Comparison of ENCODE assay signal across 26 mouse cellular contexts in the genomic region with DNA sequence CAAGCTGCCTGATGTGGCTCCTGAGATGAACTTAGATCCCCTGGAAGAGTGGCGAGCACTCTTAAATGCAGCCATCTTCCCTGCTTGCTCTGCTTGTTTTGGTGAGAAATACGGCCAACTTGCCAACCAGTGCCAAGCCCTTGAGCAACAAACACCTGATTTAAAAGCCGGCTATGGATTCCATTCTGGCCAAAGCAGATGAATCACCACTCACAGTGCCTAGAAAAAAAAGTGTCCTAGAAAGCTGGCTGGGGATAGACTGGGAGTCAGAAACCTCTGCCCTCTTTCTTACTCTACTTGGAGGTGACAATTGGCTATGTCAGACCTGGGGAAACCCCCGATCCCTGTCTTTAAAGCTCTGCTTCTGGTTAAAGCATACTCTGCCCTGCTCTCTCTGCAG. TPM values are rescaled to one million over a fixed set of nuclear protein-coding genes. Genes with fewer than 3 reads are reported as not detected.
A peak's percentile ranks its signal among the peaks of the same experiment; 100 is the strongest.
DNase-seq lines count a peak whose midpoint lies in the region; ATAC-seq lines count a peak whose summit lies in the region.
"Had no signal": no experiment of that assay in that cellular context is flagged by ENCODE, and none has a peak within 500 bp of the region (broad histone marks: within the 10 kb centered on the region; RNA-seq: fewer than 3 reads in every experiment).

No protein-coding gene starts in this region.

- H3K36me3 ChIP-seq in limb, embryonic 15.5 days: peaks cover 15% of the 10 kb centered on the region
- H3K36me3 ChIP-seq in limb, embryonic 10.5 days: peaks cover 81% of the 10 kb centered on the region
- H3K36me3 ChIP-seq: forebrain, embryonic 12.5 days; midbrain, embryonic 15.5 days had no signal

- H3K27ac ChIP-seq in limb, embryonic 15.5 days: 0 out of 2 replicates have a peak overlapping the region, but pooled peaks have one; percentile 66
- no peak overlapping the region for H3K27ac ChIP-seq in limb, embryonic 10.5 days
- H3K27ac ChIP-seq: forebrain, embryonic 12.5 days; hindbrain, embryonic 14.5 days; limb, embryonic 13.5 days; midbrain, embryonic 15.5 days had no signal

- WGBS in limb, embryonic 15.5 days: 80% methylated on average over 4 of the region's 4 CpGs
- 87% methylated on average over 4 of the region's 4 CpGs for WGBS in limb, embryonic 10.5 days

- H3K4me2 ChIP-seq in limb, embryonic 15.5 days: no peak overlapping the region
- H3K4me2 ChIP-seq: forebrain, embryonic 12.5 days; heart, embryonic 11.5 days; hindbrain, embryonic 14.5 days; limb, embryonic 13.5 days; midbrain, embryonic 15.5 days had no signal

- DNase-seq in adrenal gland, adult (ENCODE audit: inconsistent age in 2 of 2, low spot score in 1 of 2): peak; percentile 33 to 82
- DNase-seq in adrenal gland, postnatal 4 days (ENCODE audit: low spot score in 2 of 2): no peak
- DNase-seq in limb, embryonic 10.5 days (ENCODE audit: low spot score): no peak
- DNase-seq in adrenal gland, postnatal 14 days: peak; percentile 58
- DNase-seq in gonadal fat pad, adult 2 months (ENCODE audit: low read depth): peak; percentile 74
- no peak for DNase-seq in frontal cortex, adult 2 months (ENCODE audit: extremely low spot score in 1 of 2, low spot score in 1 of 2)
- no peak for DNase-seq in heart, adult 9 months (ENCODE audit: low spot score in 2 of 2)
- DNase-seq: cerebellum, adult 9-11 months; heart, postnatal 14 days; kidney, adult 8-10 months; kidney, postnatal 14 days; layer of hippocampus, adult 9-11 months; lung, adult 18-20 months; right cerebral cortex, postnatal 14 days; spleen, adult 18-20 months; thymus, postnatal 25 days had no signal

- no peak for ATAC-seq in limb, embryonic 15.5 days (ENCODE audit: insufficient number of reproducible peaks, low FRiP score, low TSS enrichment, low read depth)
- ATAC-seq: midbrain, embryonic 15.5 days had no signal

- H3K9ac ChIP-seq in limb, embryonic 15.5 days: no peak overlapping the region
- H3K9ac ChIP-seq: forebrain, embryonic 12.5 days; hindbrain, embryonic 14.5 days; limb, embryonic 13.5 days; midbrain, embryonic 15.5 days had no signal

- H3K4me3 ChIP-seq in limb, embryonic 15.5 days: no peak overlapping the region
- no peak overlapping the region for H3K4me3 ChIP-seq in limb, embryonic 10.5 days
- H3K4me3 ChIP-seq: forebrain, embryonic 12.5 days; limb, embryonic 13.5 days; megakaryocyte, embryonic 14.5 days; midbrain, embryonic 15.5 days; myocyte had no signal

- H3K27me3 ChIP-seq in limb, embryonic 15.5 days: no peaks in the 10 kb centered on the region
- H3K27me3 ChIP-seq in limb, embryonic 10.5 days (ENCODE audit: low read depth, poor library complexity, severe bottlenecking): no peaks in the 10 kb centered on the region
- H3K27me3 ChIP-seq: CH12.LX; forebrain, embryonic 12.5 days; limb, embryonic 13.5 days; midbrain, embryonic 15.5 days had no signal

- no peaks in the 10 kb centered on the region for H3K9me3 ChIP-seq in limb, embryonic 15.5 days
- no peaks in the 10 kb centered on the region for H3K9me3 ChIP-seq in limb, embryonic 10.5 days (replicated peaks)
- H3K9me3 ChIP-seq: forebrain, embryonic 12.5 days; limb, embryonic 13.5 days; megakaryocyte, embryonic 14.5 days; midbrain, embryonic 15.5 days had no signal

- peaks cover 25% of the 10 kb centered on the region for H3K4me1 ChIP-seq in limb, embryonic 15.5 days
- peaks cover 22% of the 10 kb centered on the region for H3K4me1 ChIP-seq in limb, embryonic 10.5 days
- H3K4me1 ChIP-seq: forebrain, embryonic 12.5 days; megakaryocyte, embryonic 14.5 days; midbrain, embryonic 15.5 days had no signal

RNA-seq across cellular contexts. Expression of a gene that starts 39.0 kb away (rescaled TPM):
- total RNA-seq in adrenal gland, postnatal 4 days (2021): 10 to 100 TPM; 15.5 to 16.8 TPM
- 10.7 and 11.0 TPM in 2 replicates for polyA plus RNA-seq in limb, embryonic 15.5 days (2015; fragmentation: Nextera tagmentation; extraction: Ambion mirVana)
- 14.5 and 22.3 TPM in 2 replicates for polyA plus RNA-seq in limb, embryonic 10.5 days (2016; fragmentation: Nextera tagmentation; extraction: Ambion mirVana)
- total RNA-seq in adrenal gland, postnatal 14 days (2021): 11.7 and 14.0 TPM in 2 replicates
- 8.8 and 10.2 TPM in 2 replicates for polyA plus RNA-seq in gonadal fat pad, adult 2 months (2012; rRNA removed)
- 16.8 and 18.3 TPM in 2 replicates for polyA plus RNA-seq in frontal cortex, adult 2 months (2012; rRNA removed)
- total RNA-seq: MEL had no signal

RNA-seq across cellular contexts. Expression of a gene that starts 50.6 kb away (rescaled TPM):
- 100 to 1,000 TPM in 1 of 2 experiments, 10 to 100 TPM in 1; 96.7 to 103 TPM for total RNA-seq in adrenal gland, postnatal 4 days (2021)
- 50.5 and 57.0 TPM in 2 replicates for polyA plus RNA-seq in limb, embryonic 15.5 days (2015; fragmentation: Nextera tagmentation; extraction: Ambion mirVana)
- 85.7 and 96.3 TPM in 2 replicates for polyA plus RNA-seq in limb, embryonic 10.5 days (2016; fragmentation: Nextera tagmentation; extraction: Ambion mirVana)
- total RNA-seq in adrenal gland, postnatal 14 days (2021): 75.0 and 76.9 TPM in 2 replicates
- 39.0 and 40.5 TPM in 2 replicates for polyA plus RNA-seq in gonadal fat pad, adult 2 months (2012; rRNA removed)
- polyA plus RNA-seq in frontal cortex, adult 2 months (2012; rRNA removed): 41.4 and 45.5 TPM in 2 replicates

Comparison
In these comparisons a context has a peak if more than half of its experiments do, and no peak if none do; other contexts are left out.
1. DNase-seq: peak in adrenal gland, adult (2 of 2), adrenal gland, postnatal 14 days (single experiment) and gonadal fat pad, adult 2 months (single experiment); none in adrenal gland, postnatal 4 days (0 of 2), limb, embryonic 10.5 days (single experiment), frontal cortex, adult 2 months (0 of 2) and heart, adult 9 months (0 of 2).